Mouse (Mus musculus) midbrain, embryonic 14.5 days (tissue): Measurements from ENCODE around the gene Tnxb. TPM values are rescaled to one million over a fixed set of nuclear protein-coding genes. Genes with fewer than 3 reads are reported as not detected.

ENCODE experiments used
- ATAC-seq: fragments of 200-750 bp; cut with Nextera tagmentation; 2 replicates; pipeline ENCODE4 v1.8.0; 2017; ENCODE audit warnings: moderate number of reproducible peaks, moderate library complexity; ENCODE audit not compliant: low FRiP score, low TSS enrichment
- DNase-seq: peaks from one replicate; pipeline ENCODE4 v3.0.0-alpha.2; 2015
- H3K27ac ChIP-seq: fragments of 300-500 bp; sonication (generic); replicated peaks from 2 replicates; pipeline ENCODE4 v1.5.1; 2014; ENCODE audit warnings: mild to moderate bottlenecking, low read depth, low read length, moderate library complexity
- H3K27me3 ChIP-seq: fragments of 300-500 bp; sonication (generic); 2 replicates; pipeline ENCODE4 v1.6.1; 2014; ENCODE audit warnings: low read length, control low read depth, mixed read lengths; ENCODE audit not compliant: control insufficient read depth, insufficient read depth
- H3K36me3 ChIP-seq: fragments of 300-500 bp; sonication (generic); 2 replicates; pipeline ENCODE4 v1.6.1; 2014; ENCODE audit warnings: low read length, control low read depth; ENCODE audit not compliant: control insufficient read depth, insufficient read depth
- H3K4me1 ChIP-seq: fragments of 300-500 bp; sonication (generic); 2 replicates; pipeline ENCODE4 v1.6.1; 2014; ENCODE audit warnings: mild to moderate bottlenecking, antibody characterized with exemption, low read length, control low read depth; ENCODE audit not compliant: control insufficient read depth, insufficient read depth
- H3K4me2 ChIP-seq: fragments of 300-500 bp; sonication (generic); 2 replicates; pipeline ENCODE4 v1.6.1; 2014; ENCODE audit warnings: mild to moderate bottlenecking, low read length, moderate library complexity
- H3K4me3 ChIP-seq: fragments of 300-500 bp; sonication (generic); replicated peaks from 2 replicates; pipeline ENCODE4 v1.5.1; 2014; ENCODE audit warnings: low read depth, low read length
- H3K9ac ChIP-seq: fragments of 300-500 bp; sonication (generic); replicated peaks from 2 replicates; pipeline ENCODE4 v1.6.1; 2014; ENCODE audit warnings: mild to moderate bottlenecking, low read length, moderate library complexity
- H3K9me3 ChIP-seq: fragments of 300-500 bp; sonication (generic); 2 replicates; pipeline ENCODE4 v1.6.1; 2016; ENCODE audit warnings: low read length, control low read depth, mixed read lengths; ENCODE audit not compliant: control insufficient read depth
- WGBS: fragments of 180-500 bp; shearing (Covaris S2); extraction: QIAGEN DNeasy Blood & Tissue Kit; methylation state at CpG from one replicate; pipeline ENCODE4 v1.1.7; 2014; 5-methylcytosine and 5-hydroxymethylcytosine counted together
- polyA plus RNA-seq: library from polyadenylated mRNA; unstranded; fragments of >200 nt; fragmentation: Nextera tagmentation; extraction: Ambion mirVana; gene quantifications from 2 replicates; pipeline ENCODE4 v1.2.1, GENCODE M21; 2014

Gene Tnxb
- polyA plus RNA-seq, 1 experiment from 2014 or later: 0.24 TPM

DNA sequence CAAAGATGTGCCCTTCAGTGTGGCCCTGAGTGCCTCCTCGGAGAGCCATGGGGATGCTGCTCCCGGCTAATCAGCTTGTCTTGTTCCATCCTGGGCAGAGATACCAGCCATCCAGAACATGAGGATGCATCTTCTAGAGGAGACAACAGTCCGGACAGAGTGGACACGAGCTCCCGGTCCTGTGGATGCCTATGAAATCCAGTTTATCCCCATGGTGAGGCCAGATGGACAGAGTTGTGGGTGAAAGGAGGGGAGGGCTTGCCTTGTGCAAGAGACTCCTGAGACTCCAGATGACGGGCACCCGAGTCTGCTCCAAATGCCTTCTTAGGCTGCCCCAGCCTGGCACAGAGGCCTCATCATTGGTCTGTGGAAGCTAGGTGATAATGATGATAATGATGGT, 2.8 kb downstream of the Tnxb start:
- WGBS: 88% methylated on average over 7 of the region's 7 CpGs

DNA sequence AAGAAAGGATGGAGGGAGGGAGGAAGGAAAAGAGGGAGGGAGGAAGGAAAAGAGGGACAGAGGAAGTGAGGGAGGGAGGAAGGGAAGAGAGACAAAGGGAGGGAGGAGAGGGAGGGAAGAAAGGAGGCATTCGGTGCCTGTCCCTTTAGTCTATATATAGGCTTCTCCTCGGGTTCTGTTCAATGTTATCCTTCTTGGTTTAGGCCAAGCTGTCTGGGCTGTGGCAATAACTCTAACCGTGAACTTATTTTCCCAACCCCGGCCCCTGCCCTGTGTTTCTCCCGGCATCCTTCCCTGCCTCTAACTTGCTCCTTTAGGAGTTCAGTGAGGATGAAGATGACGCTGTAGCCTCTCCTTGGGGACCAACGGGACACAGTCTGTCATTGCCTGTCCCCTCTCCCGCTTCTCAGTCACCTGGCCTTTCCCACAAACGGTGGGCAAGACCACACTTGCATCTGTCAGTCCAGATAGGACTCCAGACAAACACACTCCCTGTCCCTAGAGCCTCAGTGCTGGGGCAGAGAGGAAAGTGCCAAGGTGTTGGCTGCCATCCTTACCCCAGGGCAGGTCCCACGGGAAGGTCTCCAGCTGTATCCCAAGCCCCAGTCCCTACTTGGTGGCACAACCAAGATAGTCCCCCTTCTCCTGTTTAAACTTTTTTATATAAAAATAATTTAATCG, 4.3 kb downstream of the Tnxb start:
- DNase-seq (no peak), ATAC-seq (no peak)
- Histone ChIP-seq H3K4me3 (no peak overlapping the region), H3K4me2 (no peak overlapping the region), H3K4me1 (peaks cover 11% of the 10 kb centered on the region; the same call in 1 of the 2 replicates), H3K36me3 (no peaks in the 10 kb centered on the region), H3K27ac (no peak overlapping the region), H3K9me3 (no peaks in the 10 kb centered on the region), H3K9ac (no peak overlapping the region), H3K27me3 (peaks cover 42% of the 10 kb centered on the region)
- WGBS: 72% methylated on average over 11 of the region's 11 CpGs

More for the DNA sequence above, 2.8 kb downstream of the Tnxb start:
- no peak overlapping the region for H3K4me2 ChIP-seq
- H3K4me3 ChIP-seq: no peak overlapping the region
- no peaks in the 10 kb centered on the region for H3K36me3 ChIP-seq
- no peak overlapping the region for H3K9ac ChIP-seq
- peaks cover 11% of the 10 kb centered on the region; the same call in 1 of the 2 replicates for H3K4me1 ChIP-seq
- no peaks in the 10 kb centered on the region for H3K9me3 ChIP-seq
- no peak overlapping the region for H3K27ac ChIP-seq
- DNase-seq (no peak), ATAC-seq (no peak)
- peaks cover 43% of the 10 kb centered on the region for H3K27me3 ChIP-seq

DNA sequence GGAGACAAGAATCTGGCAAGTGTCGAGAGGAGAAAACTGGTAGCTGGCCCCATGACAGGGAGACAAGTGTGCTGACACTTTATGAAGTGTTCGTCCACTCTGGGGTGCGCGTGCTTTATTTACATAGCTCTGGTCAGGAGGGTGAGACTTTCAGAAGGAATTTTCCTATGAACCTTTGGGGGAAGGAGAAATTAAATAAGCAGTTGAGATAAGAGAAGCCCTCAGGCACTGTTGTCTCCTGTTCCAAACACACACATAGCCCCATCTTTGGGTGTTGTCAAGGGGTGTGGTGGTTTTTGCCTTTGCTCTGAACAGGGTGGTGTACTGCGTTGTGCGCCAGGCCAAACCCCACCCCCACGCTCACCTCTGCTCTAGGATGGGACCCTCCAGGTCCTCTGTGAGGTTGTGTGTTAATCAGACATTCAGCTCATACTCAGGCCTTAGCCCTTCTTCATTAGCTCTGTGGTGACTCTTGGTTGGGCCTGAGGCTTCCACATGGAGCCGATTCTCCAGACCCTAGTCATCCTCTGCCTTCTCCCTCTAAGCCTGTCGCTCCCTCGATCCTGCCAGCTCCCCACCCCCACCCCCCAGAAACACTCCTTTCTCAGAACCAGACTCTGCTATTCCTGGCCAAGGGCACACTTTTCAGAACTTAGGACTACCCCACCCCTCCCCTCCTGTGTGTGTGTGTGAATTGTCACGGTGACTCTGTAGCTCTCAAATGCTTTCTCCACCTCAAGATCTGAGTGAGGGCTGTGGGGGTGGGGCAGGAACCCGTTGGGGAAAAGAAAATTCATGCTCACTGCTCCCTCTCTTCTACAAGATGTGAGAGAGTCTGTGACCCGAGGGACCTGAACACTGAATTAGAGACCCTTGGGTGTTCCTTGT, 5.1 kb downstream of the Tnxb start:
- H3K9me3 ChIP-seq: no peaks in the 10 kb centered on the region
- ATAC-seq (no peak), DNase-seq (no peak)
- WGBS: 77% methylated on average over 13 of the region's 13 CpGs
- H3K4me2 ChIP-seq: no peak overlapping the region
- no peaks in the 10 kb centered on the region for H3K36me3 ChIP-seq
- no peak overlapping the region for H3K27ac ChIP-seq
- H3K4me1 ChIP-seq: peaks cover 11% of the 10 kb centered on the region; the same call in 1 of the 2 replicates
- no peak overlapping the region for H3K9ac ChIP-seq
- H3K27me3 ChIP-seq: peaks cover 34% of the 10 kb centered on the region
- H3K4me3 ChIP-seq: no peak overlapping the region

DNA sequence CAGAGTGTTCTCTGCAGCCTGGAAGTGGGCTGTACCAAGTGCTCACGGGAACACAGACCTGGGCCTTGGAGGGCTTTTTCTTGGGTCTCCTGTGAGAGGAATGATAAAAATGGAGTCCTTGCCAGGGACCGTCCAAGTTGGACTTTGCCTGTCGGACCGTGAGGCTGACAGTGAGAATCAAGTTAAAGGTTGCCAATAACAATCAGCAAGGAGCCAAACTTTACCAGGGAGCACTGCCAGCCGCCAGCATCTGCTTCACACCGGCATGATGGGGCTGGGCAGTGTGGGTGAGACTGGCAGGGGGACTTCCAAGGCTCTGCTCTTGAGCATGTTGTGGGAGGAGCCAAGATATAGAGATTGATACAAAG, 5.7 kb downstream of the Tnxb start:
- DNase-seq: no peak
- WGBS: 86% methylated on average over 6 of the region's 6 CpGs

DNA sequence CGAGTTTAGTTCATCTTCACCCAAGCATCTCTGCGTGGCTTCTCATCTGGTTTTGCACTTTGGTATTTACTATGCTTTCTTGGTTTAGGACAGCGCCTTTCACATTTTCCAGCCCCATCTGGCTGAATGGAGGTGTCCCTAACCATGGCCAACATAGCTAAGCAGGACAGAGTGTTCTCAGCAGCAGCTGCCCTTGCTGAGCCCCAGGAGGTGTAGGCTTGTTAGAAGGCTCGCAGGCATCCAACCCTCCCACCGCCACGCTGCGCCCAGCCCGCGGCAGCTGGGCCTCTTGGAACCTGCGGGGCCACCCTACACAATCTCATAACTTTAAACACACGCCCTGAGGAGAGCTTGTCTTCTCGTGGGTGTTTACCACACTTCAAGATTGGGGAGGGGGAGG, 6.3 kb downstream of the Tnxb start:
- H3K9ac ChIP-seq: no peak overlapping the region
- no peak overlapping the region for H3K4me2 ChIP-seq
- H3K36me3 ChIP-seq: no peaks in the 10 kb centered on the region
- ATAC-seq (no peak), DNase-seq (no peak)
- no peak overlapping the region for H3K27ac ChIP-seq
- H3K4me1 ChIP-seq: peaks cover 6% of the 10 kb centered on the region; the same call in 1 of the 2 replicates
- H3K9me3 ChIP-seq: no peaks in the 10 kb centered on the region
- no peak overlapping the region for H3K4me3 ChIP-seq
- H3K27me3 ChIP-seq: peaks cover 22% of the 10 kb centered on the region
- WGBS: 73% methylated on average over 12 of the region's 12 CpGs

More for the DNA sequence above, 5.7 kb downstream of the Tnxb start:
- Histone ChIP-seq H3K36me3 (no peaks in the 10 kb centered on the region), H3K9ac (no peak overlapping the region), H3K4me3 (no peak overlapping the region), H3K27ac (no peak overlapping the region), H3K4me1 (peaks cover 11% of the 10 kb centered on the region; the same call in 1 of the 2 replicates), H3K27me3 (peaks cover 28% of the 10 kb centered on the region), H3K9me3 (no peaks in the 10 kb centered on the region), H3K4me2 (no peak overlapping the region)
- ATAC-seq: no peak

DNA sequence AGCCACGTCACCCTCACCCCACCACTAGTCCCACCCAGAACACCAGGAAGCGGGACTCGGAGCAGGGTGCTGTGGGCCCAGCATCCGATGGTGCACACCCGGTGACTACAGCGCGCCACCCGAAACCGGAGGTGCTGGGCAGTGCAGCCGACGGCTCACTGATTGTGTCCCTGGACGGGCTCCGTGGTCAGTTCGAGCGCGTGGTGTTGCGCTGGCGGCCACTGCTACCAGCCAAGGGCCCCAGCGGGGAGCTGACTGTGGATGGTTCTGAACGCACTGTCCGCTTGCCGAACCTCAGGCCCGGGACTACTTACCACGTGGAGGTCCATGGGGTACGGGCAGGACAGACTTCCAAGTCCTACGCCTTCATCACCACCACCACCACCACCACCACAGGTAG, 9.9 kb downstream of the Tnxb start:
- no peak overlapping the region for H3K9ac ChIP-seq
- 86% methylated on average over 26 of the region's 26 CpGs for WGBS

DNA sequence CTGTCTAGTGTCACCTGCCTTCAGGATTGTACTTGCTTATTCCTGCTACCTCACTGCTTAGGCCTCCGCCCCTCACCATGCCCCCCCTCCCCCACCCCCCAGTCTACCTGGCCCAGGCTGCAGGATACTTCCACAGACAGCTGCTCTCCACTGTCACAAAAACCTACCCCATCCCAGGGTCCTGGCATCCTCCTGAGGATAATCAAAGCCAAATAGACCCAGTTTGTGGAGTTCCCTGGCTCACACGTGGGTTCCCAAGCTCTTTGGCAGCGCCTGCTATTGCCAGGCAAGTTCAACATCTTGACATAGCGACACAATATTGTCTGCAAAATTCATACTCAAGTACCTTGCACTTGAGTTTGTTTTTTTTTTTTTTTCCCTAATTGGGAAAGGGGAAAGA, 10.3 kb downstream of the Tnxb start:
- 76% methylated on average over 4 of the region's 4 CpGs for WGBS
- Histone ChIP-seq H3K4me1 (no peaks in the 10 kb centered on the region), H3K36me3 (no peaks in the 10 kb centered on the region), H3K4me3 (no peak overlapping the region), H3K27me3 (no peaks in the 10 kb centered on the region), H3K9me3 (no peaks in the 10 kb centered on the region), H3K27ac (no peak overlapping the region), H3K9ac (no peak overlapping the region), H3K4me2 (no peak overlapping the region)
- ATAC-seq (no peak), DNase-seq (no peak)

More for the DNA sequence above, 9.9 kb downstream of the Tnxb start:
- Histone ChIP-seq H3K27me3 (no peaks in the 10 kb centered on the region), H3K36me3 (no peaks in the 10 kb centered on the region), H3K9me3 (no peaks in the 10 kb centered on the region), H3K27ac (no peak overlapping the region), H3K4me2 (no peak overlapping the region), H3K4me3 (no peak overlapping the region), H3K4me1 (no peaks in the 10 kb centered on the region)
- DNase-seq: no peak
- no peak for ATAC-seq

DNA sequence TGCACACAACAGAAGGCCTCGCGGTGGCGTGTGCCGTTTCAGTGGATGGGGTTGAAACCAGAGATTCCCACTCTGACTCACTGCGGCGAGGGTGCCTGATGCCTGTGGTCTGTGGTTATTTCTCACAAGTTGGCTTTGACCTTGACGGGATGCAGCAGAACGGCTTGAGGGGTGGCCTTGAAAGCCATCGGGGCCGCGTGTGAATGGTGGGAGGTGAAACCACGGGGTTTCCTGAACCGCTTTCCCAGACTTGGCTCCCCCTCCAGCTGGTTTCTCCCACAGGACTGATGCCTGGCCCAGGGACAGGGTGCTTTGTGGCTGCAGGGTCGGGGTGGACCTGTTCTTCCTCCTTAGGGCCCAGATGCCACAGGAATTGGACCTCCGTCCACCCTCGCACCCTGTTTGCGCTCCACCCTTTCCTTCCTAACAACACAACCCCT, 10.8 kb downstream of the Tnxb start:
- Histone ChIP-seq H3K9me3 (no peaks in the 10 kb centered on the region), H3K27me3 (no peaks in the 10 kb centered on the region), H3K27ac (no peak overlapping the region), H3K4me1 (no peaks in the 10 kb centered on the region), H3K4me2 (no peak overlapping the region), H3K36me3 (no peaks in the 10 kb centered on the region), H3K9ac (no peak overlapping the region), H3K4me3 (no peak overlapping the region)
- ATAC-seq (no peak), DNase-seq (no peak)
- 81% methylated on average over 17 of the region's 17 CpGs for WGBS
